Mouse (Mus musculus) brown adipose tissue, adult 24 weeks (tissue): ENCODE measurements around the gene Dydc2. TPM values are rescaled to one million over a fixed set of nuclear protein-coding genes. Genes with fewer than 3 reads are reported as not detected.

Source experiments
- H3K27ac ChIP-seq: fragments of 200-500 bp; replicated peaks from 2 replicates; pipeline ENCODE4 v1.5.1; 2012; ENCODE audit warnings: low read depth, mild to moderate bottlenecking, low read length
- H3K4me1 ChIP-seq: fragments of 200-500 bp; 2 replicates; pipeline ENCODE4 v1.6.1; 2012; ENCODE audit warnings: low read length, mixed read lengths; ENCODE audit not compliant: control insufficient read depth, insufficient read depth, insufficient read length
- H3K4me3 ChIP-seq: fragments of 200-500 bp; 2 replicates; pipeline ENCODE4 v1.5.1; 2012; ENCODE audit warnings: low read depth, mild to moderate bottlenecking, low read length, moderate library complexity; ENCODE audit not compliant: insufficient read depth
- polyA plus RNA-seq: library from polyadenylated mRNA; stranded (reverse); fragments of >200 nt; gene quantifications from 2 replicates; pipeline ENCODE4 v1.2.4, GENCODE M21; 2012; ENCODE audit not compliant: missing spikeins, insufficient read depth, insufficient read length

Dydc2 gene
- polyA plus RNA-seq, 1 experiment: not detected

GRCm38 (mm10) chr14:40999904-41000645 is 68.9 kb downstream of the Dydc2 start:
- H3K4me3 ChIP-seq: no peak overlapping the region
- peaks cover 4% of the 10 kb centered on the region for H3K4me1 ChIP-seq
- H3K27ac ChIP-seq: no peak overlapping the region

Other genes starting within 250 kb of the Dydc2 start
- gene Sh2d4b, start 175.9 kb downstream of the Dydc2 start, polyA plus RNA-seq: not detected in 2 replicates
- gene Tspan14, start 102.4 kb downstream of the Dydc2 start, polyA plus RNA-seq: 27.1 and 43.2 TPM in 2 replicates
- 532 and 638 TPM in 2 replicates for gene Fam213a, start 55.4 kb downstream of the Dydc2 start, polyA plus RNA-seq
- not detected in 2 replicates for gene Dydc1, start 3.7 kb upstream of the Dydc2 start, polyA plus RNA-seq
- 0.33 and 2.6 TPM in 2 replicates for gene Mat1a, start 35.8 kb upstream of the Dydc2 start, polyA plus RNA-seq
- gene Sftpa1, start 62.6 kb upstream of the Dydc2 start, polyA plus RNA-seq: not detected in 2 replicates
- not detected in 2 replicates for gene Mbl1, start 82.2 kb upstream of the Dydc2 start, polyA plus RNA-seq
- not detected in 2 replicates for gene Sftpd, start 115.9 kb upstream of the Dydc2 start, polyA plus RNA-seq
- gene Gm2832, start 209.6 kb upstream of the Dydc2 start, polyA plus RNA-seq: not detected in 2 replicates